Mouse (Mus musculus) liver, embryonic 12.5 days (tissue): ENCODE data around the gene Gm10024. TPM values are rescaled to one million over a fixed set of nuclear protein-coding genes. Genes with fewer than 3 reads are reported as not detected.
"Not testable (repeated sequence)": the region's sequence is repeated elsewhere in the genome, so short reads cannot be mapped to it uniquely, and the experiment has no call there.

Experiments
- ATAC-seq: fragments of 200-750 bp; cut with Nextera tagmentation; 2 replicates; pipeline ENCODE4 v1.8.0; 2017; ENCODE audit warnings: moderate number of reproducible peaks, mild to moderate bottlenecking, moderate library complexity
- H3K27ac ChIP-seq: fragments of 300-500 bp; sonication (generic); 2 replicates; pipeline ENCODE4 v1.5.1; 2016; ENCODE audit warnings: mild to moderate bottlenecking
- H3K27me3 ChIP-seq: fragments of 300-500 bp; sonication (generic); replicated peaks from 2 replicates; pipeline ENCODE4 v1.6.1; 2016; ENCODE audit warnings: mild to moderate bottlenecking, moderate library complexity
- H3K36me3 ChIP-seq: fragments of 300-500 bp; sonication (generic); 2 replicates; pipeline ENCODE4 v1.6.1; 2016; ENCODE audit warnings: mild to moderate bottlenecking, moderate library complexity
- H3K4me1 ChIP-seq: fragments of 300-500 bp; sonication (generic); 2 replicates; pipeline ENCODE4 v1.6.1; 2016
- H3K4me2 ChIP-seq: fragments of 300-500 bp; sonication (generic); 2 replicates; pipeline ENCODE4 v1.6.1; 2016; ENCODE audit warnings: mild to moderate bottlenecking, moderate library complexity
- H3K4me3 ChIP-seq: fragments of 300-500 bp; sonication (generic); 2 replicates; pipeline ENCODE4 v1.5.1; 2016; ENCODE audit warnings: mild to moderate bottlenecking, moderate library complexity
- H3K9ac ChIP-seq: fragments of 300-500 bp; sonication (generic); 2 replicates; pipeline ENCODE4 v1.6.1; 2016; ENCODE audit warnings: mild to moderate bottlenecking, moderate library complexity
- H3K9me3 ChIP-seq: fragments of 300-500 bp; sonication (generic); replicated peaks from 2 replicates; pipeline ENCODE4 v1.6.1; 2016; ENCODE audit warnings: mild to moderate bottlenecking, moderate library complexity
- WGBS: fragments of 180-500 bp; shearing (Covaris S2); methylation state at CpG from one replicate; pipeline ENCODE4 v1.1.7; 2016; ENCODE audit not compliant: insufficient replicate concordance; 5-methylcytosine and 5-hydroxymethylcytosine counted together
- polyA plus RNA-seq: library from polyadenylated mRNA; unstranded; fragments of >200 nt; fragmentation: Nextera tagmentation; extraction: Ambion mirVana; gene quantifications from 2 replicates; pipeline ENCODE4 v1.2.1, GENCODE M21; 2016

The Gm10024 gene
- polyA plus RNA-seq, 1 experiment from 2014 or later = not detected

- no peaks in the 10 kb centered on the region for H3K4me1 ChIP-seq
- 52% methylated on average over 4 of the region's 4 CpGs for WGBS
- H3K9me3 ChIP-seq = peaks cover 4% of the 10 kb centered on the region; the same call in 1 of the 2 replicates
- no peak for ATAC-seq
- H3K9ac ChIP-seq = no peak overlapping the region
- H3K27ac ChIP-seq = no peak overlapping the region
- H3K27me3 ChIP-seq = no peaks in the 10 kb centered on the region
- no peaks in the 10 kb centered on the region for H3K36me3 ChIP-seq
- H3K4me3 ChIP-seq = no peak overlapping the region
- H3K4me2 ChIP-seq = no peak overlapping the region
These were observed 27.7 kb downstream of the Gm10024 start for GRCm38 (mm10) chr10:77738929-77739328.

GRCm38 (mm10) chr10:77741924-77742688 is 30.8 kb downstream of the Gm10024 start, which contains the start of gene Gm18596:
TSS of gene Gm18596 (minus strand) at chr10:77742638.
- H3K9me3 ChIP-seq, H3K4me2 ChIP-seq, H3K4me3 ChIP-seq, H3K27ac ChIP-seq, H3K4me1 ChIP-seq, H3K27me3 ChIP-seq, H3K36me3 ChIP-seq, ATAC-seq, H3K9ac ChIP-seq: not testable (repeated sequence)
- WGBS = 66% methylated on average over 4 of the region's 5 CpGs

GRCm38 (mm10) chr10:77750686-77751085 is 39.4 kb downstream of the Gm10024 start:
- H3K4me1 ChIP-seq, H3K9me3 ChIP-seq, H3K27ac ChIP-seq, H3K4me3 ChIP-seq, ATAC-seq, H3K36me3 ChIP-seq, H3K4me2 ChIP-seq, H3K27me3 ChIP-seq, H3K9ac ChIP-seq: not testable (repeated sequence)
- 42% methylated on average over 1 of the region's 1 CpGs for WGBS

GRCm38 (mm10) chr10:77751254-77751653 is 40.0 kb downstream of the Gm10024 start, which contains the start of gene Gm9736:
TSS of gene Gm9736 (minus strand) at chr10:77751354.
- not testable (repeated sequence) for ATAC-seq, H3K9ac ChIP-seq, H3K4me1 ChIP-seq, H3K36me3 ChIP-seq, H3K4me3 ChIP-seq, H3K4me2 ChIP-seq, H3K27me3 ChIP-seq, H3K9me3 ChIP-seq, H3K27ac ChIP-seq
- 47% methylated on average over 1 of the region's 1 CpGs for WGBS

GRCm38 (mm10) chr10:77752312-77752711 is 41.1 kb downstream of the Gm10024 start:
- H3K36me3 ChIP-seq, H3K27me3 ChIP-seq, H3K9ac ChIP-seq, H3K4me2 ChIP-seq, H3K9me3 ChIP-seq, H3K4me1 ChIP-seq, ATAC-seq, H3K4me3 ChIP-seq, H3K27ac ChIP-seq: not testable (repeated sequence)
- 44% methylated on average over 3 of the region's 3 CpGs for WGBS

- no peak overlapping the region for H3K27ac ChIP-seq
- no peak overlapping the region for H3K4me2 ChIP-seq
- no peaks in the 10 kb centered on the region for H3K36me3 ChIP-seq
- no peak overlapping the region for H3K4me3 ChIP-seq
- no peak for ATAC-seq
- H3K4me1 ChIP-seq = no peaks in the 10 kb centered on the region
- H3K27me3 ChIP-seq = no peaks in the 10 kb centered on the region
- H3K9ac ChIP-seq = no peak overlapping the region
- no peaks in the 10 kb centered on the region for H3K9me3 ChIP-seq
These were observed 42.2 kb downstream of the Gm10024 start for GRCm38 (mm10) chr10:77753448-77753847.

- not testable (repeated sequence) for H3K4me3 ChIP-seq, ATAC-seq, H3K4me2 ChIP-seq, H3K4me1 ChIP-seq, H3K9ac ChIP-seq, H3K27me3 ChIP-seq, H3K9me3 ChIP-seq, H3K36me3 ChIP-seq, H3K27ac ChIP-seq
- no CpG with 5 or more reads among the region's 1 CpGs for WGBS
These were observed 48.3 kb downstream of the Gm10024 start, which contains the start of gene Gm3233 for GRCm38 (mm10) chr10:77759582-77759981. TSS of gene Gm3233 (minus strand) at chr10:77759682.

Other genes with a start within 250 kb of the Gm10024 start
- 32.7 and 33.7 TPM in 2 replicates for gene Fam207a, start 195.7 kb upstream of the Gm10024 start, polyA plus RNA-seq
- 13.5 and 13.9 TPM in 2 replicates for gene Itgb2, start 181.2 kb upstream of the Gm10024 start, polyA plus RNA-seq
- 68.8 and 72.8 TPM in 2 replicates for gene Pttg1ip, start 129.7 kb upstream of the Gm10024 start, polyA plus RNA-seq
- gene Sumo3, start 105.4 kb upstream of the Gm10024 start, polyA plus RNA-seq = 138 and 146 TPM in 2 replicates
- gene Gm49325, start 105.3 kb upstream of the Gm10024 start, polyA plus RNA-seq = 5.1 TPM in 1 of 2 replicates, not detected in the other
- gene Ube2g2, start 89.2 kb upstream of the Gm10024 start, polyA plus RNA-seq = 55.7 and 59.9 TPM in 2 replicates
- gene Tspear, start 24.9 kb upstream of the Gm10024 start, polyA plus RNA-seq = 0.05 TPM in 1 of 2 replicates, not detected in the other
- not detected in 2 replicates for gene Gm19402, start 20.7 kb upstream of the Gm10024 start, polyA plus RNA-seq
- gene Gm9508, start 14.2 kb upstream of the Gm10024 start, polyA plus RNA-seq = not detected in 2 replicates
- not detected in 2 replicates for gene Gm10272, start 4.8 kb upstream of the Gm10024 start, polyA plus RNA-seq
- gene Gm10142, start 4.3 kb downstream of the Gm10024 start, polyA plus RNA-seq = not detected in 2 replicates
- gene Krtap12-1, start 9.1 kb downstream of the Gm10024 start, polyA plus RNA-seq = not detected in 2 replicates
- not detected in 2 replicates for gene Gm10100, start 15.0 kb downstream of the Gm10024 start, polyA plus RNA-seq
- gene Gm18596, start 31.2 kb downstream of the Gm10024 start, polyA plus RNA-seq = not detected in 2 replicates
- not detected in 2 replicates for gene Gm9736, start 39.9 kb downstream of the Gm10024 start, polyA plus RNA-seq
- not detected in 2 replicates for gene Gm3233, start 48.2 kb downstream of the Gm10024 start, polyA plus RNA-seq
- gene Gm3238, start 59.9 kb downstream of the Gm10024 start, polyA plus RNA-seq = not detected in 2 replicates
- not detected in 2 replicates for gene Gm7138, start 65.5 kb downstream of the Gm10024 start, polyA plus RNA-seq
- gene Gm3250, start 71.1 kb downstream of the Gm10024 start, polyA plus RNA-seq = not detected in 2 replicates
- not detected in 2 replicates for gene Gm7137, start 76.7 kb downstream of the Gm10024 start, polyA plus RNA-seq
- gene Gm9639, start 83.6 kb downstream of the Gm10024 start, polyA plus RNA-seq = not detected in 2 replicates
- not detected in 2 replicates for gene Gm19668, start 87.7 kb downstream of the Gm10024 start, polyA plus RNA-seq
- not detected in 2 replicates for gene Gm9507, start 100.4 kb downstream of the Gm10024 start, polyA plus RNA-seq
- not detected in 2 replicates for gene Gm2696, start 103.2 kb downstream of the Gm10024 start, polyA plus RNA-seq
- not detected in 2 replicates for gene Krtap10-4, start 115.6 kb downstream of the Gm10024 start, polyA plus RNA-seq
- gene Krtap10-10, start 124.5 kb downstream of the Gm10024 start, polyA plus RNA-seq = not detected in 2 replicates
- gene Gm36176, start 135.3 kb downstream of the Gm10024 start, polyA plus RNA-seq = not detected in 2 replicates
- not detected in 2 replicates for gene Gm10318, start 141.4 kb downstream of the Gm10024 start, polyA plus RNA-seq
- gene Gm3285, start 150.5 kb downstream of the Gm10024 start, polyA plus RNA-seq = not detected in 2 replicates
- 8.5 and 8.7 TPM in 2 replicates for gene Lrrc3, start 191.1 kb downstream of the Gm10024 start, polyA plus RNA-seq